Mouse (Mus musculus) adrenal gland, postnatal 25 days (tissue): ENCODE results near the gene Sbno1. TPM values are rescaled to one million over a fixed set of nuclear protein-coding genes. Genes with fewer than 3 reads are reported as not detected.

Source experiments
- DNase-seq: peaks from one replicate; pipeline ENCODE4 v3.0.0; 2021; ENCODE audit warnings: mixed read lengths
- long read RNA-seq: library from polyadenylated mRNA; stranded (forward); transcript quantifications from one replicate; pipeline ENCODE4 v2.0.0, GENCODE M21; 2021
- total RNA-seq: library from RNA; stranded (reverse); gene quantifications from 2 replicates; pipeline ENCODE4 v1.2.3, GENCODE M21; 2021

Sbno1 gene
- total RNA-seq: 91.4 and 104 TPM in 2 replicates
- long read RNA-seq, transcript Sbno1-217 (17 exons, 2,413 nt): major isoform, 5 of 93 reads
- long read RNA-seq, partial matches to known transcripts: 70 of 93 reads
- long read RNA-seq, other reads (novel, unspliced or antisense): 18 of 93 reads

DNA sequence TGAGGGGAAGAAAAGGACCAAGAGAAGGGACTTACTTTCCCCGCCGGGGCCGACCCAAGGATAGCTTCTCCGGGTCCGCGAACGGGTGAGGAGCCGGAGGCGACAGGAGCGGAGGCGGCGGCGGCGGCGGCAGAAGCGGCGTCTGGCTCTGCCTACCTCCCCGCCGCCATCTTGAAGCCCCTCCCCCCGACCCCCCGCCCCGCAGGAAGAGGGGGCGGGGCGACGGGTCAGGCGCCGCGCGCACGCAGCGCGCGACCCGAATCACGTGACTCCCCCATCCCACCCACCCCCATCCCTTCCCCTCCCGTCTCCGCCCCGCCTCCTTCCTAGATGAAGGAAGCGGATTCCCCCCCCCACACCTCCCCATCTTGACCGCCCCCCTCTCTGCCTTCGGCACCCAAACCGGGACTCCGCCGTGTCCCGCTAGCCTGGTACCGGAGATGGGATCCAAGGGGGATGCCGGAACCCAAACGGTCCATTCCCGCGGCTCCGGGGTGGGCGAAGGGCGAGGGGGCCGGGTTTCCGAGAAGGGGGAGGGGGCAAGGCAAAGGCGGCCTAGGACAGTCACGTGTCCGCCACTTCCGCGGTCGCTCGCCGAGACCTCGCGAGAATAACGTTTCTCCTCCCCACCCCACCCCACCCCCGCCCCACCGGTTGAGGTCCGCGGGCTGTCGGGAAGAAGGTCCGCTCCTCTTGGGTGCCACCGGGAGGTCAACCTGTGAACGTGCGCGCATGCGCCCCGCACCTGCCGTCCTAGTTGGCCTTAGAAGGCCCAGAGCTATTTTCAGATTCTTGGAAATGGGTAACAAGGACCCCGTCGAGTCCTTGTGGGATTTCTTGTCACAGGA is at the start of gene Sbno1:
TSS of gene Sbno1 (minus strand) at position 590 of the 848 bp plus-strand sequence.
- peak; percentile 94 for DNase-seq

DNA sequence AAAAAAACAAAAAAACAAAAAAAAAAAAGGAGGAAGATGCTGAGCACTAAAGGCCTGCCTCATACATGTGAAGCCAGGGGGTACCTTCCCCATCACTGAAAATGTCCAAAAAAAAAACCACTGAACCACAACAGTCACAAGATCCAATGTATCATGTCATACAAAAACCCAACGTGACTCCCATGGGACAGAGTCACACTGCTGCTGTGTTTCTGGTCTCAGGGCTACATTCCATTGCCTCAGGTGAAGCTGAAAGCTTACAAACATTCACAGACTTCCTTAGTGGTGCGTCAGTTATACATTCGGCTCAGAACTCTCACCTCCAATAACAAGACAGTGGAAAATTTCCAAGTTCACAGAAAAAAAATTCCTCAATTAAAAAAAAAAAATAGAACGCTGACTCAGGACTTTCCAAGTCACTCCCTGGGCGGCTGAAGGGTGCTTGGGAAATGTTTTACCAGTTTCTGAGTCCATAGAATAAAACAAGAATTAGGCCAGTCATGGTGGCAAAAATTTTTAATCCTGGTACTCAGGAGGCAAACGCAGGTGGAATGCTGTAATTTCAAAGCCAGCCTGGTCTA is 44.9 kb upstream of the Sbno1 start:
- DNase-seq: no peak

DNA sequence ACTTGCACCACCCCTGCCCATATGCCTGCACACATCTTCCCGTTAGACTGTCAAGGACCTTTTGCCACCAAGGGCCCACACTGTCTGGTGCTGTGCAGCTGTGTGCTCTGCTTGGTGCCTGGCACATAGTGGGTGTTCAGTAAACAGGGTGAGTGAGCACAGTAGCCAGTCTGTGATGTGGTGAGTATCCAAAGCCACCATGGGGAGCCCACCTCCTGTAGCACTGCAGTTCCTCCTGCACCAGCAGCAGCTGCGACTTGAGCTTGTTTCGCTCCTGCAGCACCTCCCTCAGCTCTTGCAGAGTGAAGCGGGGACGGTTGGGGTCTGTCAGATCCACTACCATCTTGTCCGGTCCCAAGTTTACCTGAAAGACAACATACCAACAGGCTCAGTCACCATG is 43.7 kb upstream of the Sbno1 start:
- no peak for DNase-seq

DNA sequence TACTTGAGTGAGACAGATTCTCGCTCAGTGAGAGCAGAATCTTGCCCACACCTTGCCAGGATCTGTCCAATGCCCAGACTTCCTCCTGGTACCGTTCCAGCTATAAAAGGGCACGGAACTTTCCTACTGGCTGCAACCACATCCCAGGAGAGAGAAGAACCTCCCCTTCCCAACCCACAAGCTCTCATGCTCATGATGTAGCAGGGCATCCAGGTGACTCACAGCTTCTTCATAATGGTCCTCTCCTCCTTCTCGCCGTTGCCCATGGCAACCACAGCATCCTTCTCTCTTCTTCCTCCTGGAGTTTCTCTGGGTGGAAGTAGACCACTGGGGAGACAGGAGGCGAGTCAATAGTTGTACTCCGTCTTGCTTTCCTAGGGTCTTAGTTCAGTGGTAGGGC is 42.6 kb upstream of the Sbno1 start:
- no peak for DNase-seq

DNA sequence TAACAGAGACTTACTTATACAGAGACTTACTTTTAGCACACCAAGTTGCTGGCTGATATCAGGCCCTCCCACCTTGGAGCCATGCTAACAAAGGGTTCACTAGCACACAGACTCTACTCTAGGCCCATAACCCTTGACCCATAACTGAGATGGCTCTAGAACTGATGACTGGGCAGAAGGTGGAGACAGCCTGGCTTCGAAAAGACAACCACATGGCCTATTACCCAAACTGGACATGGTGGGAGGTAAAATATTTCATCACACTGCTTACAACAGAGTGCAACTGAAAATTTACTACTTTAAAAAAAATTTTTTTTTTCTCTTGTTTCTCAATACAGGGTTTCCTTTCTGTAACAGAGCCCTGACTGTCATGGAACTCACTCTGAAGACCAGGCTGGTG is 42.0 kb upstream of the Sbno1 start:
- DNase-seq: no peak

DNA sequence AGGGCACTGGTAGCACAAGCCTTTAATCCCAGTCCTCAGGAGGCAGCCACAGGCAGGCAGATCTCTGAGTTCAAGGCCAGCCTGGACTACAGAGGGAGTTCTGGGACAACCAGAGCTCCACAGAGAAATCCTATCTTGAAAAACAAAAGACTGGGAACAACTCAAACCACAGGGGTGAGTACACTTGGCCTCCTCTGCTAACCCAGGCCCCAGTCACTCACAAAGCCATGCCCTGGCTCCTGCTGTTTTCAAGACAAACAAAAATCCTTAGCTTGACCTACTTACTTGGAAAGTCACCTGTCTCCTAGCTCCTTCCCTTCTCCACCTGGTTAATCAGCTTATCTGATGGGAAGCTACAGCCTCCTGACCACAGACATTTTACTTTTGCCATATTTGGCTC is 39.1 kb upstream of the Sbno1 start:
- no peak for DNase-seq

DNA sequence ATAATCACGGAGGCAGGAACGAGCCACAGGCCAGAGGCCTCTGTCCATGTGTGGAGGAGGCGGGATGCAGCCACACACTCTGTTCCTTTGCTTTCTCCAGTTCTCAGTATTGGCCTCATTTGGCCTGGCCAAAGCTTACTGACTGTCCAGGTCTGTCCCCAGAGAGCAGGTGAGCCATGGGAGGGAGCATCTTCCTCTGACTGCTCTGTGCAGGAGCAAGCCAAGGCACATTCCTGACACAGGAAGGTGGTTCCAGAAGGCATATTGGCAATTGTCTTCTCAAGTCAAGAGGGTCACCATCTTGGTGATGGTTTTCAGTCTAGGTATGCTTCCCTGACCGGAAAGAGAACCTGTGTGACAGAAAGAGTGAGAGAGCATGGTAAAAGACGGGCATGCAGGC is 37.7 kb upstream of the Sbno1 start:
- no peak for DNase-seq

DNA sequence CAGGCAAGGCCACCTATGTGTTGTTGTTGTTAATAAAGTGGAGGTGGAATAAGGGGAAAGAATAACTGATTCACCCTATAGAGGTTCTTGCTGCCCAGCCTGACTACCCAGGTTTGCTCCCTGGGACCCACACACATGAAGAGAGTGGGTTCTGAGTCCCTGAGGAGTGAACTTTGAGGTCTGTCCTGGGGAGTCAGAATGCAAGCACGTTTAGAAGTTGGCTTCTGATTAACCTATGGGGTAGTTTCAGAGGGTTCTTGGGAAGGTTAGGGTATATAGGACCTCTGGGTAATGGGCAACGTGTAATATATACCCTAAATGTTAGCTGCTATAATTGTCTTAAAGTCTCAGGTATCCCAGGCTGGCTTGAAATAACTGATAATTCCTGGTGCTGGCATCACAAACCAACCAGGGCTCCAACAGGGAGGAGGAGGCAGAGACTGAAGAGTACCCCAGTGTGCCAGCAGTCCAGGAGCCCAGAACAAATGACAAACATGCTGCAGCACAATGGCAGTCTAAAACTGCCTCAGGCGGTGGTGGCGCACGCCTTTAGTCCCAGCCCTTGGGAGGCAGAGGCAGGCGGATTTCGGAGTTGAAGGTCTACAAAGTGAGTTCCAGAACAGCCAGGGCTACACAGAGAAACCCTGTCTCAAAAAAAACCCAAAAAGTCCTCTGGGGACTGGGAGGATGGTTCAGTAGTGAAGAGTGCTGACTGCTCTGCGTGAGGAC is 36.7 kb upstream of the Sbno1 start:
- DNase-seq: no peak

DNA sequence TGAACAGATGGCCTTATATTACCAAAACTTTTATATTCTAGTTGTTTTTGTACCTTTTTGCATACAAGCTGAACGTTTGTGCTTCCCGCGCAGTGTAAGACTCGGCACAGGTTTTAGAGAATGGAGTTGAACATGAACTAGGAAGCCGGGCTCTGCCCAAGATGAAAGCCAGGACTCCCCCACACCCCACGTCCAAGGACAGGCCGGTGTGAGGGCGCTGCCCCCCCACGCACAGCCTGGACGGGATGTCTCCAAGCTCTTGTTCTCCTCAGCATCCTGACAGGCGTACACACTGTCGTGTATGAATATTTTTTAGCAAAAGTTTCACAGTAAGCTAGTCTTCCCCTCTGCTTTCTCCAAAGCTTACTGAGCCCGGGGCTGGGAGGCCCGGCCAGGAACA is 35.1 kb upstream of the Sbno1 start:
- DNase-seq: peak; percentile 60

DNA sequence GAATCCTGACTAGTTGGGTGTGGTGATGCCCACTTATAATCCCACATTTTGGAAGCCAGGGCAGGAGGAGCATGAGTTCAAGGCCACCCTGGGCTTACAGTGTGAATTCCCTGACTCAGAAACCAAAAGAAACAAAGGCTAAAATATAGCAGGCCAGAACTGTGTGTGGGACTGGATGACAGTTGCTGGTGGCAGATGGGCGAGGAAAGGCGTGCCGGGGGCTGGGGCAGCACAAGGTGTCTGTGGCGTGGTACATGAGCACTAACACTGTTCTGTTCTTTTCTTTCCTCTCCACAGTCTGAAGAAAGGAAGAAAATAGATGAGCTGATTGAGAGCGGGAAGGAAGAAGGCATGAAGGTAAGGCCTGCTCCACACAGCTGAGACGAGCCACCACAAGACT is 31.0 kb upstream of the Sbno1 start:
- no peak for DNase-seq

DNA sequence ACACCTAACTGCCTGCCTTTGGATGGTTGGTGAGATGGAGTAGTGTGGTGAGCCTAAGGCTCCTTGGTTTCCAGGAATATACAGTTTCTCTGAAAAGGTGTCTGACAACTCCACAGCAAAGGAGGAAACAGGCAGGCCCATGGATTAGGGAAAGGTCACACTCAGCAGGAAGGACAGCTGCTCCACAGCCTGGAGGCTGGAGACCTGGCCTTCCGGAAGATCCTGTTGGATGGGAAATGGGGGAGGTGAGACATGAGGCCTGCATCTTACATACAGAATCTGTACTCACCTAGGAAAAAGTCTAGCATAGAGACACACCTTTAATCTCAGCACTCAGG is 28.2 kb upstream of the Sbno1 start:
- DNase-seq: no peak

DNA sequence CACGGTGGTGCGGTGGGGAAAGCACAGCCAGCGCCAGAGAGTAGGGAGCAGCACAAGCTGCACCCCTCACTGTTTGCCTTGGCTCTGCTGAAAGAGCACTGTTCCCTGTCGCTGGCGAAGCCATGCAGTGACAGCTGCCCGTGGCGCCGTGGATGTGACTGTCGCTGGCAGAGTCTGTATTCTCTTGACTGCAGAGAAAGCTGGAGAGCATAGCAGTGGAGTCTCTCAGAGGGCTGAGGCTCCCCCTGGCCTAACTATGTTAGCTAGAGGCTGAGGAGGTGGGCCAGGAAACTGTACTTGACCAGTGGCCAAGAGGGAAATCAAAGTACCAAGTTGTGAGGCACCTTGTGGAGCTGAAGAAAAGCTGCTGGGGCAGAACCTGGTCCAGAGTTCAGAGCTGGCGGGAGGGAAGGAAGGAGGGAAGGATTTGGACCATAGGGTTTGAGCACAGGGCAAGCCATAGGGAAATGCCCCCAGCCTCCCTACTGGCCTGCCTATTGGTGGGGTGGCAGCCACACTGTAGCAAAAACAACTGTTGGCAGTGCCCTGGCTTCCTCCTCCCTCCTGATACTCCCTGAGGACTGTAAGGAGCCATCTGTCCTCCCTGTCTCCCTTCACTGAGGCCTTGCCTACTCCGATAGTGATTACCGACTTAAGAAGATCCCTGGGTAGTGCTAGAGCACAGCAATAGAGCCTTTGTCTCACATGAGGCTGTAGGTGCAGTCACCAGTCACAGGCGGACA is 27.7 kb upstream of the Sbno1 start:
- DNase-seq: no peak

DNA sequence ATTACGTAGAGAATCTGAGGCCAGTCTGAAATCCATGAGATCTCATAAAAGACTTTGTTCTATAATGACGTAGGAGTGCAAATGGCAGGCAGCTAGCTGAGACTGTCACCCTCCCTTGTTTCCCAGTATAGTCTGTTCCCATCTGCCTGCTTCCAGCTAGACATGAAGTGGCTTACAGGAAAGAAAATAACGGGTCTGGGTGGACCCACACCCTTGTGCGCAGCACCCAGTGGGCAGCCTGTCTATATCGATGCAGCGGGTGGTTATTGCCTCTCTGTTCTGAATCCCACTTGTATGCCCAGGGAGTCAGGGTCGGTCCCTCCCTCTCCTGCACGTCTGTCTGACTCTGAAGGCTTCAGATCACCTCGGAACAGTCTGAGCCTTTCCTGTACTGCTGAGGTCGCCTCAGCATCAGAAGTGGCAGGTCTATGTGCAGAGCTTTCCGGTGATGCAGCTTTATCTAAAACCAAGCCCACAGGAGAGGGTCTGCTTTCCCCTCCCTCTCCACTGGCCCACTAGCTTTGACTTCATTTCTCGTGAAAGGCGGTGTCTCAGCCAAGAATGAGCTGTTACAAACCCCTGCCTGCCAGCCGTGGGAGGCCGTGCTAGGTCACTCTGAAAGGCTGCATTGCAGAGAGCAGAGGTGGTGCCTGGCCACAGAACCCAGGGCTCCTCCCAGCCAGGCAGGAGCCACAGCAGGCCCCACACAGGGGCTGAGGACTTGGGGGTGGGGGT is 26.9 kb upstream of the Sbno1 start:
- DNase-seq: no peak

DNA sequence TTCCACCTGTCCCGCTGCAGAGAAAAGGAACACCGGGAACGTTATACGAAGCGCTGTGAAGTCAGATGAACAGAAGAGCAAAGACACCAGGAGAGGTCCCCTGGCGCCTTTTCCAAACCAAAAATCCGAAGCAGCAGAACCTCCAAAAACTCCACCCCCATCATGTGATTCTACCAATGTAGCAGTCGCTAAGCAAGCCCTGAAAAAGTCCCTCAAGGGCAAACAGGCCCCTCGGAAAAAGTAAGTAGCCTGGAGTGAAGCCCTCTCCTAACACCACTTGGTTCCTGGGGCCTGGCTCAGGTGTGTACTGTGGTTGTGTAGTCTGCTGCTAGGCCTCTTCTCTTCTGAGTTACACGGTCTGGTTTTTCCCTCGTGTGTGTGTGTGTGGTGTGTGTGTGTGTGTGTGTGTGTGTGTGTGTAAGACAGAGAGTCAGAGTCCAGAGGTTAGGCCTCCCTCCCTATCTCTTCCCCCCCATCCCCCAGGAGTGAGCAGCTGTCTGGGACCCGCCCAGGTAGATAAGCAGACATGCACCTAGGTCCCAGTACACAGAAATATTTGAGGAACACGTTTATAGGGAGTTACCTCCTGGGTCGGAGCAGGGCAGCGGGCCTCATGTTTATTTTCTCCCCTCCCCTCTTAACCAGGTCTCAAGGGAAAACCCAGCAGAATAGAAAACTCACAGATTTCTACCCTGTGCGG is 25.0 kb upstream of the Sbno1 start:
- DNase-seq: no peak

DNA sequence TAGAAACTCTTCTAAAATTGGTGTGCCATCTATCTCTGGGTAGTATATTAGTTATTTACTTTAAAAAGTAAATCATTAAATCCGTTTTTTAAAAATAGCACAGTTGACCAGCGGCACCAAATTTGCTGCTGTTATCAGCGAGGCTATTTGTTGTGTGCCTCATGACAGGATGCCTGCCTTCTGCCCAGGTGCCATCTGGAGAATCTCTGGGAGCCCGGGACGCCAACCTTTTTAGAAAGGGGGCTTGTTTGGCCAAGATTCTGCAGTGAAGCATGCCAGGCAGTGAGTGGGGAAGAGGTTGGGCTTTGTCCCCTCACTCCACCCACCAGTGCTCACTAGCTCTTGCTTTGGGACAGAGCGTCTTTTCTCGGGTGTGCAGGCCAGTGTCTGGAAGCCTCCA is 24.2 kb upstream of the Sbno1 start:
- no peak for DNase-seq

DNA sequence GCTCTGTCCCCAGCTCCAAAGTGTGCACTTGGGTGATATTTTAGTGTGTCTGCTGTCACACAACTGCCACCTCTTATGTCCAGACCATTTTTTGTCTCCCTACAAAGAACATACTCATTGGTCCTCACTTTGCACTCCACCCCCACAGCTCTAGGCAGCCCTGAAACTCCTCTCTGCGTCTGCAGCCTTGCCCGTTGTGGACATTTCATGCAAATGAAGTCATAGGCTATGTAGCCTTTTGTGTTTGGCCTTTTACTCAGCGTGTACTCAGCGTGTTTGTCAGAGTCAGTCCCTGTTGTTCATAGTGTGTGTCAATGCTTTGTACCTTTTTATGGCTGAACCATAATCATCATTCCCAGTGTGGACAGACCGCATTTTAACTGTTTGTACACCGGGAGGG is 23.7 kb upstream of the Sbno1 start:
- peak; percentile 43 for DNase-seq

DNA sequence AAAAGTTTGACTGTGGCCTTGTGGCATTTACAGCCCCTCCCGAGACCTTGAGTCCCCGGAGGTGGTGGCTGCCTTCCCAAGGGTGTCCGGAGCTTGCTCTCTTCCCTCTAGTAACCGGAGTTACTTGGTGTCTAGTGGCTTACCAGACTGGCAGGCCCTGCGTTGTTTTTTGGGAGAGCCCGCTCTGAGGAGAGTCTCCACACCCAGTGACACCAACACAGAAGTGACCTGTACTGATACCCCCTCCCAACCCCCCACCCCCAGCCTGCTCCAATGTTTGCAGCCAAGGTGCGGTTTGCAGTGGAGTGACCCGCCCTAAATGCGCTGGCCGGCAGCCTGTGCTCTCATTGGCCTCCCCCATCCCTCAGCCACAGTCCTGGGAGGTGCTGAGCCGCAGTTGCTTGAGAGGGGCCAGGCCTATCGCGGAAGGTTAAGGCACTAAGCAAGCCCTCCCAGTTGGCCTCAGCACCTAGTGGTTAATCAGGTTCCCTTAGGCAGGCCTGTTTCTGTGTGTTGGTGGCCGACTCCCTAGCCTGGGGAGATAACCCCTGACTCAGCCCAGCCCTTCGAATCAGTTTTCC is 20.6 kb upstream of the Sbno1 start:
- DNase-seq: peak; percentile 74

DNA sequence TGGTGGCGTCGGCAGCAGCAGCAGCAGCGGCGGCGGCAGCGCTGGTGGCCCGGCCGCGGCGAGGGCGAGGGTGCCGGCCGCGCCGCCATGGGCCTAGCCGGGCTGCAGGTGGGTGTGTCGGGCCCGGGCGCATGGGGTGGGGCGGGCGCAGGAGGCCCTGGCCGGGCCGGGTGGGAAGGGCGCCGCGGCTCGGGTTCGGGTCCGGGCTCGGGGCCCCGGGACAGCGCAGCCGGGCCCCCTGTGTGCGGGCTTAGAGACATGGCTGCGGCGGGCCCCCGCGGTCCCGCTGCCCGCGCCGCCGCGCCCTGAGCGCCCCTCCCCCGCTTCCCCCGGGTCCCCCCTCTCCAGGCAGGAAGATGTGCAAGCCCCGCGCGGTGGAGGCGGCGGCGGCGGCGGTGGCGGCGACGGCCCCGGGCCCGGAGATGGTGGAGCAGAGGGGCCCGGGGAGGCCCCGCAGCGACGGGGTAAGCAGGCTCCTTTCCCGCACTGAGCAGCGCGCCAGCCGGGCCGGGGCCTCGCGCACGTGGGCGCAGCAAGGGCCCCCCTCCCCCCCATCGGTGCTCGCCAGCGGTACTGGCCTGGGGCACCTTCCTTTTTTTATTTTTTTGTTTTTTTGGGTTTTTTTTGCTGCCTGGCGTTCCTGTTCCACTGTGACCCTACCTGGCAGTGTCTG is 20.0 kb upstream of the Sbno1 start:
- DNase-seq: peak; percentile 62

DNA sequence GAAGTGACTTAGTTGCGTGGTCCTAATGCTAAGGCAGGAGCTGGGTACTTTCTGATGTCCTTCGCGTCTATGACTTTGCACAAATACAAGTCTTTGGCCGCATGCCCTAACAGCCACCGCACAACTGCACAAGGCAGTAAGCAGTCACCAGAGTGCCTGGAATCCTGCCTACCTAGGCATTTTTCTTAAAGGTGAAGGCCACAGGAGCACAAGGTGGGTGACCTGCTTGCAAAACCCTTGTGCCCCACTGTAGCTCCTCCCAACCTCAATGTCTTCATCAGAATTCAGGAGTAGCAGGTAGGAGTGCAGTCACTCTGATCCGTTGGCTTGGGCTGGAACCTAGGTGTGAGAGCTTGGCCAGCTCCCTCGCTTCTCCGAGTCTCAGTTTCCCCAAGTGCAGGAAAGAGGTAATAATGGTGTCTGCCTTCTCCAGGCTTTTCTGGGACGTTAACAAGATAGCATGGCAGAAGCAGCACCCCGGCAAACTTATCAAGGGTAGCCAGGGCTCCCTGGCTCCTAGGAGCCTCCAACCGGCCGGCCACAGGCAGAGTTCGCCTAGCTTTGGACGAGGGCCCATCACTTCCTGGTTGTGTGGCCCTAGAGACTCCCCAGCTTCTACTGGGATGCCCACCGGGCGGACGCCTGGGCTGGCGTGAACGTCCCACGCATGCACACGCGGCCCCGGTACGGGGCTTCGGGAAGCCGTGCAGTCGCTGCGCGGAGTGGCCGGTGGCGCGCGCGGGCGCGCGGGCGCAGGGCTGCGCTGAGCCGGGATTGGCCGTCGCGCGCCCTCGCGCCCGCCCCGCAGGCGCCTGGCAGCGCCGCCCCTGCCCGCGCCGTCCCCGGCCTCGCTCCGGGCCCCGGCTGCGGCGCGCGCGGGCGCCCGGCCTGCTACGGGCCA is 19.1 kb upstream of the Sbno1 start:
- DNase-seq: peak; percentile 85
